Comparison of ENCODE assay signal across 11 mouse cellular contexts in the genomic region with DNA sequence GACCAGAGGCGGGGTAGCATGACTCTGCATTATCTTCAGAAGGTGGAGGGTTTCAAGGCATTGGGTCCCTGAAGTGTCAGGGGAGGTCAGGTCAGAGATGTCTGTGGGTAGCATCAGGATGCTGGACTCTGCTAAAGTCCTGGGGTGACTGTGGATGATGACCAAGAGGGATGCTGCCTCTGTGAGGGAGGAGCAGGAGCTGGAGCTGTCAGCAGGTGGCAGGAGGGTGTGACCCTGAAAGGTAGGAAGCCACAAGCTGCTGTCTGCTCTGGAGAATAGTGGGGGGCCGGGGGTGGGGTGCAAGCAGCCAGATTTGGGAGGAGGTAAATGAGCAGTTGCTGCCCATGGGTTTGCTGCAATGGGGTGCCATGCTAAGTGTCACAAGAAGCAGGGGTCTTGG. TPM values are rescaled to one million over a fixed set of nuclear protein-coding genes. Genes with fewer than 3 reads are reported as not detected.
DNase-seq lines count a peak whose midpoint lies in the region; ATAC-seq and TF ChIP-seq lines count a peak whose summit lies in the region.
"Had no signal": no experiment of that assay in that cellular context is flagged by ENCODE, and none has a peak within 500 bp of the region (broad histone marks: within the 10 kb centered on the region; RNA-seq: fewer than 3 reads in every experiment).

No protein-coding gene starts in this region.

- no peaks in the 10 kb centered on the region for H3K27me3 ChIP-seq in embryonic facial prominence, embryonic 12.5 days
- H3K27me3 ChIP-seq in heart, embryonic 11.5 days (ENCODE audit: control insufficient read depth, insufficient read depth, low read length): peaks cover 35% of the 10 kb centered on the region
- H3K27me3 ChIP-seq: Patski had no signal

- peaks cover 22% of the 10 kb centered on the region for H3K36me3 ChIP-seq in embryonic facial prominence, embryonic 12.5 days
- no peaks in the 10 kb centered on the region for H3K36me3 ChIP-seq in heart, embryonic 11.5 days (ENCODE audit: control insufficient read depth, insufficient read depth, low read length)

- 0 out of 2 replicates have a peak, but pooled peaks have one; percentile 4 for TF ChIP-seq CTCF in lung, adult 2 months (IDR thresholded peaks at IDR 0.05; ENCODE audit: insufficient read depth, low read length)
- no peak; the same call in 1 of the 2 replicates for TF ChIP-seq CTCF in olfactory bulb, adult 2 months (IDR thresholded peaks at IDR 0.05; ENCODE audit: insufficient read depth, low read depth, low read length)

- no peak for TF ChIP-seq POLR2A in lung, adult 2 months (IDR thresholded peaks at IDR 0.05; ENCODE audit: borderline replicate concordance, extremely low read depth, low read depth, low read length)
- TF ChIP-seq POLR2A in olfactory bulb, adult 2 months (IDR thresholded peaks at IDR 0.05; ENCODE audit: insufficient read depth, low read depth, low read length): no peak

- no peak for ATAC-seq in embryonic facial prominence, embryonic 12.5 days (ENCODE audit: insufficient number of reproducible peaks, insufficient read depth, low FRiP score, low TSS enrichment)
- no peak for ATAC-seq in heart, embryonic 11.5 days (replicated peaks; ENCODE audit: insufficient number of reproducible peaks, low FRiP score, low TSS enrichment)
- ATAC-seq: Patski had no signal

- peak overlapping the region; percentile 62; the same call in 1 of the 2 replicates for H3K4me2 ChIP-seq in embryonic facial prominence, embryonic 12.5 days (replicated peaks)
- no peak overlapping the region for H3K4me2 ChIP-seq in heart, embryonic 11.5 days

- H3K4me1 ChIP-seq in lung, adult 2 months (ENCODE audit: control insufficient read depth, insufficient read depth, low read length): 0 out of 2 replicates have a peak, but pooled peaks cover 2% of the 10 kb centered on the region
- H3K4me1 ChIP-seq in embryonic facial prominence, embryonic 12.5 days: peaks cover 34% of the 10 kb centered on the region
- peaks cover 35% of the 10 kb centered on the region for H3K4me1 ChIP-seq in olfactory bulb, adult 2 months (ENCODE audit: control insufficient read depth, insufficient read depth, low read length)
- peaks cover 32% of the 10 kb centered on the region for H3K4me1 ChIP-seq in heart, embryonic 11.5 days (ENCODE audit: control insufficient read depth, insufficient read depth, low read length)

- no peak overlapping the region for H3K4me3 ChIP-seq in lung, adult 2 months (replicated peaks; ENCODE audit: extremely low read depth, low read depth, low read length)
- 0 out of 2 replicates have a peak overlapping the region, but pooled peaks have one; percentile 3 for H3K4me3 ChIP-seq in embryonic facial prominence, embryonic 12.5 days
- peak overlapping the region; percentile 49 for H3K4me3 ChIP-seq in olfactory bulb, adult 2 months (ENCODE audit: insufficient read depth, low read depth, low read length)
- no peak overlapping the region for H3K4me3 ChIP-seq in heart, embryonic 11.5 days (ENCODE audit: low read depth, low read length)

- H3K27ac ChIP-seq in embryonic facial prominence, embryonic 12.5 days: peak overlapping the region; percentile 70; the same call in 1 of the 2 replicates
- peak overlapping the region; percentile 42 for H3K27ac ChIP-seq in olfactory bulb, adult 2 months (ENCODE audit: insufficient read depth, low read depth, low read length)
- no peak overlapping the region; the same call in 1 of the 2 replicates for H3K27ac ChIP-seq in heart, embryonic 11.5 days (ENCODE audit: low read depth, low read length)
- H3K27ac ChIP-seq: liver, embryonic 14.5 days had no signal

- 70% methylated on average over 2 of the region's 2 CpGs for WGBS in lung, adult 2 months
- 79% methylated on average over 2 of the region's 2 CpGs for WGBS in embryonic facial prominence, embryonic 12.5 days
- 57% methylated on average over 2 of the region's 2 CpGs for WGBS in large intestine, adult 2 months
- WGBS in olfactory bulb, adult 2 months: 67% methylated on average over 2 of the region's 2 CpGs
- WGBS in heart, embryonic 11.5 days (ENCODE audit: insufficient replicate concordance): 55% methylated on average over 2 of the region's 2 CpGs

- no peak for DNase-seq in lung, adult 2 months
- no peak for DNase-seq in lung, postnatal 4 days
- peak; percentile 22 for DNase-seq in large intestine, adult 2 months (ENCODE audit: low read depth, low spot score)
- DNase-seq in adrenal gland, postnatal 14 days: no peak
- DNase-seq in urinary bladder, postnatal 25 days (ENCODE audit: low spot score): no peak
- DNase-seq: heart, postnatal 10 days had no signal

- H3K9ac ChIP-seq in embryonic facial prominence, embryonic 12.5 days: no peak overlapping the region
- H3K9ac ChIP-seq in heart, embryonic 11.5 days (ENCODE audit: low read depth, low read length): no peak overlapping the region
- H3K9ac ChIP-seq: liver, embryonic 14.5 days had no signal

- no peaks in the 10 kb centered on the region for H3K9me3 ChIP-seq in embryonic facial prominence, embryonic 12.5 days
- no peaks in the 10 kb centered on the region for H3K9me3 ChIP-seq in heart, embryonic 11.5 days (replicated peaks; ENCODE audit: control insufficient read depth, low read length)

RNA-seq across cellular contexts. Expression of a gene that starts 18.0 kb away (rescaled TPM):
- polyA plus RNA-seq in lung, adult 2 months (2012; rRNA removed): 23.4 and 23.6 TPM in 2 replicates
- polyA plus RNA-seq in embryonic facial prominence, embryonic 12.5 days (2016; fragmentation: Nextera tagmentation; extraction: Ambion mirVana): 79.8 and 81.4 TPM in 2 replicates
- polyA plus RNA-seq in large intestine, adult 2 months (2012; rRNA removed): 6.8 and 7.5 TPM in 2 replicates
- not detected in 2 replicates for polyA plus RNA-seq in olfactory bulb, adult 2 months (2012; ENCODE audit: insufficient read depth, insufficient read length, low replicate concordance, missing spikeins)
- 41.9 and 43.2 TPM in 2 replicates for total RNA-seq in adrenal gland, postnatal 14 days (2021)
- 25.9 and 34.3 TPM in 2 replicates for polyA plus RNA-seq in heart, embryonic 11.5 days (2014; fragmentation: Nextera tagmentation; extraction: Ambion mirVana)

RNA-seq across cellular contexts. Expression of a gene that starts 53.2 kb away (rescaled TPM):
- 1.0 and 1.5 TPM in 2 replicates for polyA plus RNA-seq in lung, adult 2 months (2012; rRNA removed)
- polyA plus RNA-seq in embryonic facial prominence, embryonic 12.5 days (2016; fragmentation: Nextera tagmentation; extraction: Ambion mirVana): 0.55 TPM in 2 replicates
- 0.11 and 0.18 TPM in 2 replicates for polyA plus RNA-seq in large intestine, adult 2 months (2012; rRNA removed)
- not detected in 2 replicates for polyA plus RNA-seq in olfactory bulb, adult 2 months (2012; ENCODE audit: insufficient read depth, insufficient read length, low replicate concordance, missing spikeins)
- total RNA-seq in adrenal gland, postnatal 14 days (2021): 0.67 and 0.94 TPM in 2 replicates
- 0.34 and 0.70 TPM in 2 replicates for polyA plus RNA-seq in heart, embryonic 11.5 days (2014; fragmentation: Nextera tagmentation; extraction: Ambion mirVana)

RNA-seq across cellular contexts. Expression of a gene that starts 57.3 kb away (rescaled TPM):
- 21.9 and 27.1 TPM in 2 replicates for polyA plus RNA-seq in lung, adult 2 months (2012; rRNA removed)
- polyA plus RNA-seq in embryonic facial prominence, embryonic 12.5 days (2016; fragmentation: Nextera tagmentation; extraction: Ambion mirVana): 10.8 and 10.9 TPM in 2 replicates
- 10.4 and 12.7 TPM in 2 replicates for polyA plus RNA-seq in large intestine, adult 2 months (2012; rRNA removed)
- not detected in 2 replicates for polyA plus RNA-seq in olfactory bulb, adult 2 months (2012; ENCODE audit: insufficient read depth, insufficient read length, low replicate concordance, missing spikeins)
- 12.9 and 13.6 TPM in 2 replicates for total RNA-seq in adrenal gland, postnatal 14 days (2021)
- 6.2 and 6.9 TPM in 2 replicates for polyA plus RNA-seq in heart, embryonic 11.5 days (2014; fragmentation: Nextera tagmentation; extraction: Ambion mirVana)

Comparison
In these comparisons a context has a peak if more than half of its experiments do, and no peak if none do; other contexts are left out.
1. H3K4me3 ChIP-seq: peak in embryonic facial prominence, embryonic 12.5 days (single experiment) and olfactory bulb, adult 2 months (single experiment); none in lung, adult 2 months (single experiment) and heart, embryonic 11.5 days (single experiment).